Mouse (Mus musculus) hindbrain, embryonic 14.5 days (tissue): Measurements from ENCODE around the gene Esrrg. TPM values are rescaled to one million over a fixed set of nuclear protein-coding genes. Genes with fewer than 3 reads are reported as not detected.

ENCODE experiments used
- ATAC-seq: fragments of 200-750 bp; cut with Nextera tagmentation; 2 replicates; pipeline ENCODE4 v1.8.0; 2017; ENCODE audit warnings: moderate number of reproducible peaks, mild to moderate bottlenecking, moderate TSS enrichment, moderate library complexity; ENCODE audit not compliant: low FRiP score
- DNase-seq: peaks from one replicate; pipeline ENCODE4 v3.0.0-alpha.2; 2015; ENCODE audit warnings: low spot score
- H3K27ac ChIP-seq: fragments of 300-500 bp; sonication (generic); 2 replicates; pipeline ENCODE4 v1.5.1; 2014; ENCODE audit warnings: mild to moderate bottlenecking, moderate library complexity
- H3K27me3 ChIP-seq: fragments of 300-500 bp; sonication (generic); 2 replicates; pipeline ENCODE4 v1.6.1; 2014; ENCODE audit warnings: mild to moderate bottlenecking, low read length, mixed read lengths; ENCODE audit not compliant: control insufficient read depth, insufficient read depth
- H3K36me3 ChIP-seq: fragments of 300-500 bp; sonication (generic); replicated peaks from 2 replicates; pipeline ENCODE4 v1.6.1; 2014; ENCODE audit not compliant: control insufficient read depth, insufficient read depth
- H3K4me1 ChIP-seq: fragments of 300-500 bp; sonication (generic); replicated peaks from 2 replicates; pipeline ENCODE4 v1.6.1; 2014; ENCODE audit warnings: antibody characterized with exemption, low read length, mixed read lengths; ENCODE audit not compliant: control insufficient read depth, insufficient read depth
- H3K4me2 ChIP-seq: fragments of 300-500 bp; sonication (generic); replicated peaks from 2 replicates; pipeline ENCODE4 v1.6.1; 2014; ENCODE audit warnings: mild to moderate bottlenecking, moderate library complexity
- H3K4me3 ChIP-seq: fragments of 300-500 bp; sonication (generic); replicated peaks from 2 replicates; pipeline ENCODE4 v1.5.1; 2014; ENCODE audit warnings: mild to moderate bottlenecking, low read length
- H3K9ac ChIP-seq: fragments of 300-500 bp; sonication (generic); 2 replicates; pipeline ENCODE4 v1.6.1; 2014
- H3K9me3 ChIP-seq: fragments of 300-500 bp; sonication (generic); 2 replicates; pipeline ENCODE4 v1.6.1; 2016; ENCODE audit warnings: low read length; ENCODE audit not compliant: control insufficient read depth
- WGBS: fragments of 180-500 bp; shearing (Covaris S2); extraction: QIAGEN DNeasy Blood & Tissue Kit; methylation state at CpG from one replicate; pipeline ENCODE4 v1.1.7; 2014; 5-methylcytosine and 5-hydroxymethylcytosine counted together
- polyA plus RNA-seq: library from polyadenylated mRNA; unstranded; fragments of >200 nt; fragmentation: Nextera tagmentation; extraction: Ambion mirVana; gene quantifications from 2 replicates; pipeline ENCODE4 v1.2.1, GENCODE M21; 2014

Gene Esrrg
- polyA plus RNA-seq, 1 experiment from 2014 or later, result 46.8 TPM

- no peak for ATAC-seq
Measured at GRCm38 (mm10) chr1:187961452-187961851, 352.9 kb downstream of the Esrrg start.

GRCm38 (mm10) chr1:187964829-187965760 is 356.5 kb downstream of the Esrrg start:
- H3K4me1 ChIP-seq, result peaks cover 8% of the 10 kb centered on the region; the same call in 1 of the 2 replicates
- H3K27me3 ChIP-seq, result no peaks in the 10 kb centered on the region
- WGBS, result 43% methylated on average over 18 of the region's 18 CpGs
- H3K9ac ChIP-seq, result no peak overlapping the region
- no peak overlapping the region for H3K4me2 ChIP-seq
- H3K36me3 ChIP-seq, result no peaks in the 10 kb centered on the region
- no peaks in the 10 kb centered on the region for H3K9me3 ChIP-seq
- no peak overlapping the region for H3K4me3 ChIP-seq
- DNase-seq, result no peak
- no peak for ATAC-seq
- H3K27ac ChIP-seq, result no peak overlapping the region

More at GRCm38 (mm10) chr1:187961452-187961851, 352.9 kb downstream of the Esrrg start:
- Histone ChIP-seq H3K27me3 (no peaks in the 10 kb centered on the region), H3K27ac (no peak overlapping the region), H3K9me3 (no peaks in the 10 kb centered on the region), H3K4me1 (peaks cover 8% of the 10 kb centered on the region; the same call in 1 of the 2 replicates), H3K4me2 (no peak overlapping the region), H3K9ac (no peak overlapping the region), H3K36me3 (no peaks in the 10 kb centered on the region), H3K4me3 (no peak overlapping the region)
- no peak for DNase-seq
- WGBS, result 91% methylated on average over 5 of the region's 5 CpGs

- Histone ChIP-seq H3K9me3 (no peaks in the 10 kb centered on the region), H3K4me1 (peaks cover 8% of the 10 kb centered on the region; the same call in 1 of the 2 replicates), H3K9ac (no peak overlapping the region), H3K36me3 (no peaks in the 10 kb centered on the region), H3K27me3 (no peaks in the 10 kb centered on the region), H3K4me3 (no peak overlapping the region), H3K27ac (no peak overlapping the region), H3K4me2 (no peak overlapping the region)
- 21% methylated on average over 6 of the region's 6 CpGs for WGBS
- ATAC-seq, result no peak
- no peak for DNase-seq
Measured at GRCm38 (mm10) chr1:187965921-187966320, 357.3 kb downstream of the Esrrg start.

GRCm38 (mm10) chr1:187968379-187968778 is 359.8 kb downstream of the Esrrg start:
- ATAC-seq, result no peak

GRCm38 (mm10) chr1:187969491-187969890 is 360.9 kb downstream of the Esrrg start:
- 86% methylated on average over 5 of the region's 5 CpGs for WGBS
- no peak for DNase-seq
- no peak for ATAC-seq

More at GRCm38 (mm10) chr1:187968379-187968778, 359.8 kb downstream of the Esrrg start:
- H3K27ac ChIP-seq, result no peak overlapping the region
- H3K4me1 ChIP-seq, result peaks cover 8% of the 10 kb centered on the region; the same call in 1 of the 2 replicates
- no peak overlapping the region for H3K4me2 ChIP-seq
- H3K36me3 ChIP-seq, result no peaks in the 10 kb centered on the region
- DNase-seq, result no peak
- H3K4me3 ChIP-seq, result no peak overlapping the region
- H3K27me3 ChIP-seq, result no peaks in the 10 kb centered on the region
- H3K9ac ChIP-seq, result no peak overlapping the region
- no peaks in the 10 kb centered on the region for H3K9me3 ChIP-seq
- WGBS, result 82% methylated on average over 4 of the region's 4 CpGs

GRCm38 (mm10) chr1:187974396-187974795 is 365.8 kb downstream of the Esrrg start:
- Histone ChIP-seq H3K9ac (no peak overlapping the region), H3K4me2 (no peak overlapping the region), H3K4me3 (no peak overlapping the region), H3K27ac (no peak overlapping the region), H3K9me3 (no peaks in the 10 kb centered on the region), H3K36me3 (no peaks in the 10 kb centered on the region), H3K27me3 (no peaks in the 10 kb centered on the region), H3K4me1 (no peaks in the 10 kb centered on the region; the same call in 1 of the 2 replicates)
- ATAC-seq (peak; percentile 72; the same call in 1 of the 2 replicates), DNase-seq (peak; percentile 77)
- WGBS, result 11% methylated on average over 9 of the region's 9 CpGs

More at GRCm38 (mm10) chr1:187969491-187969890, 360.9 kb downstream of the Esrrg start:
- Histone ChIP-seq H3K27me3 (no peaks in the 10 kb centered on the region), H3K9ac (no peak overlapping the region), H3K27ac (no peak overlapping the region), H3K4me1 (peaks cover 7% of the 10 kb centered on the region; the same call in 1 of the 2 replicates), H3K9me3 (no peaks in the 10 kb centered on the region), H3K4me3 (no peak overlapping the region), H3K36me3 (no peaks in the 10 kb centered on the region), H3K4me2 (no peak overlapping the region)

GRCm38 (mm10) chr1:187975465-187976352 is 367.1 kb downstream of the Esrrg start:
- no peaks in the 10 kb centered on the region for H3K36me3 ChIP-seq
- H3K9me3 ChIP-seq, result no peaks in the 10 kb centered on the region
- no peak overlapping the region for H3K4me3 ChIP-seq
- H3K27me3 ChIP-seq, result no peaks in the 10 kb centered on the region
- no peak overlapping the region for H3K4me2 ChIP-seq
- ATAC-seq (peak; percentile 53; the same call in 1 of the 2 replicates), DNase-seq (peak; percentile 38)
- 53% methylated on average over 20 of the region's 20 CpGs for WGBS
- no peaks in the 10 kb centered on the region; the same call in 1 of the 2 replicates for H3K4me1 ChIP-seq
- H3K9ac ChIP-seq, result no peak overlapping the region
- H3K27ac ChIP-seq, result no peak overlapping the region

- WGBS, result 81% methylated on average over 9 of the region's 9 CpGs
- H3K4me1 ChIP-seq, result no peaks in the 10 kb centered on the region; the same call in 1 of the 2 replicates
- ATAC-seq, result no peak
- no peaks in the 10 kb centered on the region for H3K36me3 ChIP-seq
- no peak overlapping the region for H3K4me3 ChIP-seq
- H3K4me2 ChIP-seq, result no peak overlapping the region
- no peaks in the 10 kb centered on the region for H3K9me3 ChIP-seq
- H3K27me3 ChIP-seq, result no peaks in the 10 kb centered on the region
- no peak for DNase-seq
- H3K9ac ChIP-seq, result no peak overlapping the region
- H3K27ac ChIP-seq, result no peak overlapping the region
Measured at GRCm38 (mm10) chr1:187976353-187976730, 367.8 kb downstream of the Esrrg start.

- no peak overlapping the region for H3K27ac ChIP-seq
- H3K27me3 ChIP-seq, result no peaks in the 10 kb centered on the region
- 83% methylated on average over 2 of the region's 2 CpGs for WGBS
- no peak overlapping the region for H3K9ac ChIP-seq
- no peak overlapping the region for H3K4me2 ChIP-seq
- no peak overlapping the region for H3K4me3 ChIP-seq
- no peaks in the 10 kb centered on the region for H3K9me3 ChIP-seq
- DNase-seq (no peak), ATAC-seq (no peak)
- peaks cover 12% of the 10 kb centered on the region for H3K4me1 ChIP-seq
- no peaks in the 10 kb centered on the region for H3K36me3 ChIP-seq
Measured at GRCm38 (mm10) chr1:187981028-187981427, 372.4 kb downstream of the Esrrg start.
